Comparison of ENCODE assay signal across 8 mouse cellular contexts in the genomic region with DNA sequence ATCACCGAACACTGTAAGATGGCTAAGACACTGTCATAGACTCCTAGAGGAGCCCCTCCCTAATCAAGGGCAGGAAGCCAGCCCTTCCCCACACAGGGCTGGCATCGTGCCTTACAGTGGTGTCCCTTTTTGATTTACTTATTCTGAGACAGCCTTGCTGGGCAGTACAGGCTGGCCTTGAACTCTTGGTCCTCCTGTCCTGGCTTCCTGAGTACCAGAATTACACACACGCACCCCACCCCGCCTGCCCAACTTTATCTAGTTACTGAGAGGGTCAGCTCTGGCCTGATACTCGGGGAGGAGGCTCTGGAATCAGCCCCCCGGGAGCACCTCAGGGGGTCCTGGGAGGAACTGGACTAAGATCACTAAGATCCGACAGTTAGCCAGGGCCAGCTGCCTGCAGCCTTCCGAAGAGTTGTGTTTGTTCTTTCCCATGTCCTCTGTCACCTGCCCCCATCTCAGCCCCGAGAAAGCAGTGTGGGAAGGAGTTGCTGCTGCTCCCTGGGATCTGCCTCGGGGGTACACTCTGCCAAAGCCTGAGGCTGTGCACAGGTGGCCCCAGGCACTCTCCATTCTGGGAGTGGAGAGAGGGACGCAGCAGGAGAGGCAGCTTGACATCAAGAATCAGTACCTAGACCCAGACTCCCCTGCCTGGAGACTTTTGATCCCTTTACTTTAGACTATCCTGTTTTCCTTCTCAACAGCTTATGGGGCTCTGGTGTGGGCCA. TPM values are rescaled to one million over a fixed set of nuclear protein-coding genes. Genes with fewer than 3 reads are reported as not detected.
DNase-seq lines count a peak whose midpoint lies in the region; ATAC-seq and TF ChIP-seq lines count a peak whose summit lies in the region.

No protein-coding gene starts in this region.

- no peaks in the 10 kb centered on the region for H3K36me3 ChIP-seq in heart, postnatal 0 days (replicated peaks; ENCODE audit: control insufficient read depth, insufficient read depth, low read length)
- H3K36me3 ChIP-seq in limb, embryonic 14.5 days (ENCODE audit: control insufficient read depth, insufficient read depth, low read length), result no peaks in the 10 kb centered on the region
- no peaks in the 10 kb centered on the region for H3K36me3 ChIP-seq in midbrain, embryonic 16.5 days (ENCODE audit: control insufficient read depth, insufficient read depth, low read length)
- no peaks in the 10 kb centered on the region for H3K36me3 ChIP-seq in forebrain, embryonic 12.5 days (replicated peaks)

- peak; percentile 66 for DNase-seq in ovary, postnatal 36 days (ENCODE audit: low spot score)
- DNase-seq in ovary, postnatal 10 days (ENCODE audit: low spot score), result no peak
- no peak for DNase-seq in heart, postnatal 0 days (ENCODE audit: low spot score)
- DNase-seq in limb, embryonic 14.5 days (ENCODE audit: low spot score), result no peak
- no peak for DNase-seq in spleen, postnatal 4 days (ENCODE audit: low spot score in 2 of 2)
- DNase-seq in T-cell, adult 2 months (ENCODE audit: low spot score), result no peak

- TF ChIP-seq EP300 in heart, postnatal 0 days (IDR thresholded peaks at IDR 0.05; ENCODE audit: low read depth), result no peak

- 32% methylated on average over 11 of the region's 11 CpGs for WGBS in heart, postnatal 0 days
- WGBS in limb, embryonic 14.5 days, result 39% methylated on average over 11 of the region's 11 CpGs
- WGBS in midbrain, embryonic 16.5 days, result 48% methylated on average over 11 of the region's 11 CpGs
- WGBS in forebrain, embryonic 12.5 days, result 52% methylated on average over 11 of the region's 11 CpGs

- TF ChIP-seq POLR2A in limb, embryonic 14.5 days (IDR thresholded peaks at IDR 0.05; ENCODE audit: borderline replicate concordance, extremely low read depth, insufficient read depth, insufficient read length), result no peak

- H3K27ac ChIP-seq in heart, postnatal 0 days (ENCODE audit: low read depth), result peak overlapping the region; percentile 73
- H3K27ac ChIP-seq in limb, embryonic 14.5 days (replicated peaks; ENCODE audit: low read depth, low read length), result no peak overlapping the region
- no peak overlapping the region for H3K27ac ChIP-seq in midbrain, embryonic 16.5 days (ENCODE audit: low read length)
- H3K27ac ChIP-seq in forebrain, embryonic 12.5 days, result no peak overlapping the region

- ATAC-seq in heart, postnatal 0 days (ENCODE audit: insufficient read depth, low read depth), result no peak; the same call in 1 of the 2 replicates
- no peak for ATAC-seq in limb, embryonic 14.5 days (ENCODE audit: low FRiP score, low read depth)
- no peak for ATAC-seq in midbrain, embryonic 16.5 days
- no peak for ATAC-seq in forebrain, embryonic 12.5 days (ENCODE audit: low FRiP score)

- peaks cover 36% of the 10 kb centered on the region for H3K4me1 ChIP-seq in heart, postnatal 0 days (ENCODE audit: control insufficient read depth, insufficient read depth)
- H3K4me1 ChIP-seq in limb, embryonic 14.5 days (ENCODE audit: control insufficient read depth, insufficient read depth, low read length), result peaks cover 33% of the 10 kb centered on the region
- peaks cover 20% of the 10 kb centered on the region for H3K4me1 ChIP-seq in midbrain, embryonic 16.5 days (ENCODE audit: control insufficient read depth, insufficient read depth, low read length)
- peaks cover 29% of the 10 kb centered on the region for H3K4me1 ChIP-seq in forebrain, embryonic 12.5 days

- no peaks in the 10 kb centered on the region for H3K27me3 ChIP-seq in heart, postnatal 0 days (ENCODE audit: control insufficient read depth, insufficient read depth, low read length)
- no peaks in the 10 kb centered on the region for H3K27me3 ChIP-seq in limb, embryonic 14.5 days (ENCODE audit: control insufficient read depth, insufficient read depth, low read length)
- H3K27me3 ChIP-seq in midbrain, embryonic 16.5 days (ENCODE audit: control insufficient read depth, insufficient read depth, low read depth, low read length), result no peaks in the 10 kb centered on the region
- H3K27me3 ChIP-seq in forebrain, embryonic 12.5 days, result 0 out of 2 replicates have a peak, but pooled peaks cover 10% of the 10 kb centered on the region

- no peak overlapping the region for H3K4me2 ChIP-seq in heart, postnatal 0 days (ENCODE audit: low read depth, low read length)
- no peak overlapping the region for H3K4me2 ChIP-seq in limb, embryonic 14.5 days (replicated peaks; ENCODE audit: low read depth, low read length, severe bottlenecking)
- no peak overlapping the region for H3K4me2 ChIP-seq in midbrain, embryonic 16.5 days (ENCODE audit: low read length)
- H3K4me2 ChIP-seq in forebrain, embryonic 12.5 days, result no peak overlapping the region

- no peak for TF ChIP-seq CTCF in heart, postnatal 0 days (IDR thresholded peaks at IDR 0.05; ENCODE audit: low read depth)

- no peak overlapping the region for H3K9ac ChIP-seq in heart, postnatal 0 days (replicated peaks; ENCODE audit: low read depth, low read length)
- peak overlapping the region; percentile 41 for H3K9ac ChIP-seq in limb, embryonic 14.5 days (ENCODE audit: low read depth, low read length, severe bottlenecking)
- no peak overlapping the region for H3K9ac ChIP-seq in midbrain, embryonic 16.5 days (ENCODE audit: low read depth, low read length)
- no peak overlapping the region for H3K9ac ChIP-seq in forebrain, embryonic 12.5 days

- no peaks in the 10 kb centered on the region for H3K9me3 ChIP-seq in heart, postnatal 0 days (replicated peaks; ENCODE audit: control insufficient read depth, low read length)
- no peaks in the 10 kb centered on the region for H3K9me3 ChIP-seq in limb, embryonic 14.5 days (ENCODE audit: control insufficient read depth, low read length)
- H3K9me3 ChIP-seq in midbrain, embryonic 16.5 days (replicated peaks; ENCODE audit: control insufficient read depth, low read length, poor library complexity, severe bottlenecking), result no peaks in the 10 kb centered on the region
- H3K9me3 ChIP-seq in forebrain, embryonic 12.5 days, result no peaks in the 10 kb centered on the region

- no peak overlapping the region for H3K4me3 ChIP-seq in heart, postnatal 0 days (ENCODE audit: low read depth, low read length)
- no peak overlapping the region for H3K4me3 ChIP-seq in limb, embryonic 14.5 days (replicated peaks; ENCODE audit: low read length)
- H3K4me3 ChIP-seq in midbrain, embryonic 16.5 days (ENCODE audit: low read depth, low read length), result no peak overlapping the region
- no peak overlapping the region for H3K4me3 ChIP-seq in forebrain, embryonic 12.5 days (replicated peaks)

RNA-seq across cellular contexts. Expression of a gene that starts 18.3 kb away (rescaled TPM):
- 0.50 and 2.1 TPM in 2 replicates for total RNA-seq in heart, postnatal 0 days (2014; rRNA removed; ENCODE audit: low replicate concordance)
- 0.82 and 1.0 TPM in 2 replicates for polyA plus RNA-seq in heart, postnatal 0 days (2015; fragmentation: Nextera tagmentation; extraction: Ambion mirVana)
- 8.5 and 9.3 TPM in 2 replicates for polyA plus RNA-seq in limb, embryonic 14.5 days (2012; rRNA removed)
- 2.1 and 2.9 TPM in 2 replicates for polyA plus RNA-seq in limb, embryonic 14.5 days (2014; fragmentation: Nextera tagmentation; extraction: Ambion mirVana)
- 4.8 and 5.0 TPM in 2 replicates for polyA plus RNA-seq in midbrain, embryonic 16.5 days (2015; fragmentation: Nextera tagmentation; extraction: Ambion mirVana)
- polyA plus RNA-seq in forebrain, embryonic 12.5 days (2016; fragmentation: Nextera tagmentation; extraction: Ambion mirVana), result 3.3 and 3.6 TPM in 2 replicates
